Mouse (Mus musculus) ovary, adult 18-20 months (tissue): ENCODE results near the gene Rpusd2.
A peak's percentile ranks its signal among the peaks of the same experiment; 100 is the strongest.
"Not testable (repeated sequence)": the region's sequence is repeated elsewhere in the genome, so short reads cannot be mapped to it uniquely, and the experiment has no call there.

Source experiments
- DNase-seq: peaks from one replicate; pipeline ENCODE4 v3.0.0; 2022; ENCODE audit warnings: low spot score, mixed read lengths

Gene Rpusd2

DNA sequence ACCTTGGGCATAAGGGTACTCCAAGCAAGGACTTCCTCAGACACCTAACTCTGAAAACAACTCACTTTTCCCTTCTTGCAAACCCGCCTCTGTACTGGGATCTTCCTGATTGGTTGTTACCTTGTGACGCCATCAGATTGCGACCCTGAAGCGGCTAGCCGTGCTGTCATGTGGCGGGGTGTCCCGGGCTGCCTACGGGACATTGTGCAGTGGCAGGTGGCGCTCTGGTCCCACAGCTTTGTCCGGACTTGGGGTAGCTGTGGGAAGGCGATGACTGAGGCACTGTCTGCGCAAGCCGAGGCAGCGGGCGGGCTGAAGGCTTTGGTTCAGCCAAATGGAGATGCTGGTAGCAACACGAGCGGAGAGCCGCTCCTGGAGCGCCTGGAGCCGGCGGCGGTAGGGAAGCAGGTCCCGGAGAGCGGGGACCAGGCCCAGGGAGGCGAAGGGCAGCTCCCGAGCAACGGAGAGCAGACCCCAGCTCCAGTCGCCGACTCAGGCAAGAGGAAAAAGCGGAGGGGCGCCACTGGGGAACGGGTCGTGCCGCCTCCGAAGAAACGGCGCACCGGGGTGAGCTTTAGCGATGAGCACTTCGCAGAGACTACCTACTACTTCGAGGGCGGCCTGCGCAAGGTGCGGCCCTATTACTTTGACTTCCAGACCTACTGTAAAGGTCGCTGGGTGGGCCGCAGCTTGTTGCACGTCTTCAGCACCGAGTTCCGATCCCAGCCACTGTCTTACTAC lies at the start of gene Rpusd2:
TSS of gene Rpusd2 (plus strand) at position 135 of the 741 bp plus-strand sequence.
- peak; percentile 84 for DNase-seq

DNA sequence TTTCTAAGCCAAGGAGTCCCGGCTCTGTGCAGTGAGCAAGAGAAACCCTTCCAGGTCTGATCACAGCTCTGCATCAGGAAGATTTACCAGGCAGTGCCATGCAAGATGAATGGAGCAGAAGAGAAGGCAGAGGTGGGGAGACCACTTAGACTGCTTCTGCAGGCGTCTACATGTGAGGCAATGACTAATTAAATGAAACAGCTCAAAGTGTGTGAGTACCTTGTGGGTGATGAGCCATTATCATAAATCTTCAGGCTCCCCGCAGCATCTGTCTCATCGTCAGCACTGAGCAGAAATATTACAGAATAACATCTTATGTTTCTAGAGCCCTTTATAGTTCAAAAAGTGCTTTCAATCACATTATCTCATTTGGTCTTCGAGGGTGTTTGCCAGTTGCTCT lies 39.1 kb upstream of the Rpusd2 start:
- DNase-seq = no peak

- DNase-seq = no peak
Measured at GRCm38 (mm10) chr2:118995919-118996797, 38.4 kb upstream of the Rpusd2 start.

DNA sequence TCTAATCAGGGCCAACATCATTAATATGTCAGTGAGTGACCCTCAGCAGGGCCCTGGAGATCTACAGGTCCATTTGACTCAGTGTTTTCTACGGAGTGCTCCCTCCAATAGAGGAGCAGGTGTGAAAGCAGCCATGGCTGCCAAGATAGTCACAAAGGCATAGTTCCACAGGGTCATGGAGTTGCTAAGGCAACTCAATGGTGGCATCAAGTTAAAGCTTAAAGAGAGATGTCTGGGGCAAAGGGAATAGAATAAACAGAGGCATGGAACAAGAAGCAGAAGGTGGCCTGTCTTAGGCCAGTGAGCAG lies 37.8 kb upstream of the Rpusd2 start:
- no peak for DNase-seq

DNA sequence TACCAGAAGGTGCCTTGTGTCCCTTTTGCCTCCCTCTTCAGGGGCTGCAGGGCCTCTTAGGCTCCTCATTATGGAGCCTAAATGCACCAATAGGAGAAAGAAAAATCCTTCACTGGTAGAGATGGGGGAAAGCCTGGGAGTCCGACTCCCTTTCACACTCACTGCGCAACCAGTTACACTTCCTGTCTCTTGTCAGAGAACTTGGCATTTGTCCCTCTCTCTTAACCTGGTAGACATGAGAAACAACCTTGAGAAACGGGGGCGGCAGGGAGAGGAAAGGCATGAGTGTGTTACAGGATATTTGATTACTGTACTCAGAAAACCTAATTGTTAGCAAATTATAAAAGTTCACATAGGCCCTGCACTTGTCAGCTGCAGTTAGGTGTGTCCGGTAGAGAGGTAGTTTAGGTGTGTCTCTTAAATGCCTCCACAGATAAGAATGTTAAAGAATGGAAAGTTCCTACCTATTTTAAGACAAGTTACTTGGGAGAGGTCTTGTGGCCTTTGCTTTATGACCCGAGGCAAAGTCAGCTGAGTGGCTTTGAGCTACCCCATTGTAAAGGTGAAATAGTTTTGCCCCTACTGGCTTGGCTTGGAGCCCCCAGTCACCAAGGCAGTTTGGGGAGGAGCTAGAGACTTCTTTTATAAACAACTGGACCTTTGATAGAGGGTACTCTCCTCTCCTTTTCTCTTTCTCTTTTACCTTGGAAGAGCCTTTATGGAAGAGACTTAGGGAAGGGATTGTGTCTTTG lies 36.3 kb upstream of the Rpusd2 start:
- no peak for DNase-seq

DNA sequence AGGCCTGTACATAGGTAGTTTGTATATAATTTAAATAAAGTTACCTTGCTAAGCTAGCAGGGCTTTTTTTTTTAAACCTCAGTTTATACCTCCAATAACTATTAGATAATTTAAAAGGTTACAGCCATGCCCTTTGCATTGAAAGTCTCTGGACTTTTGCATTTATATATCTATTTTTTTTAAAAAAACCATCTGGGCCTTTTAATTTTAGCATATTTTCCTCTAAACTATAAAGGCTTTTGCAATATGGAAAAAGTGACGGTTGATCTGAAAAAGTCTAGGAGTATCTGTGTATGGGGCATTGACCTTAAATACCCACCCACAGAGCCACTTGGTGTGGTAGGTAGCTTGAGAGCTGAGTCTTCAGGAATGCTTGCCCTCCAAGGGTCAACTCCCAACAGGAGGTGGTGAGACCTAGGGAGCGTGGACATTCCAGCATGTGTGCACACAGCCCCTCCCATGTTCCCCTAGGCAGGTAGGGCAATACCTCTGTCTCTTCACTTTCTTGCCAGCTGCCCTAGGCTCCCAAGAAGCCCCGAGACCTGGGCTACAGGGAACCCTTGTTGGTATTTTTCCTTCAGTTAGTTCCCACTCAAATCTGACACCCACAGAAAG lies 35.5 kb upstream of the Rpusd2 start:
- DNase-seq = no peak

DNA sequence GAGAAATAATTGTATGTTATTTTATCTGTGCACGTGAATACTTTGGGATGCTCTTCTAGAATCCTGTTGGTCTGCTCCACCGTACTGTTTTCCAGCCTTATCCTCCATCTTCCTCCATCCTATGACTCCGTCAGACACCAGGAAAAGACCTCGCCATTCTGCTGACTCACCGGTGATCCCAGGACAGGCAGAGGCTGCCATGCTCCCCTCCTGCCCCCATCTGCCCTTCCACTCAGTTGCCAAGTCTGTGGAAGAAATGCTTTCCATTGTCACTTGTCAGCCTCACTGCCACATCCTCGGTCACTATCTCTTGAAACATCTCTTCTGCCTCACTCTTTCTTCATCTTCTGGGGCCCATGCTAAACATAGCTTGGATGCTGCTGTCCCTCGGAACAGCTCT lies 27.7 kb upstream of the Rpusd2 start:
- DNase-seq = no peak

- DNase-seq = no peak
Measured at GRCm38 (mm10) chr2:119009376-119009775, 25.2 kb upstream of the Rpusd2 start.

GRCm38 (mm10) chr2:119014989-119015388 lies 19.6 kb upstream of the Rpusd2 start:
- DNase-seq = no peak

DNA sequence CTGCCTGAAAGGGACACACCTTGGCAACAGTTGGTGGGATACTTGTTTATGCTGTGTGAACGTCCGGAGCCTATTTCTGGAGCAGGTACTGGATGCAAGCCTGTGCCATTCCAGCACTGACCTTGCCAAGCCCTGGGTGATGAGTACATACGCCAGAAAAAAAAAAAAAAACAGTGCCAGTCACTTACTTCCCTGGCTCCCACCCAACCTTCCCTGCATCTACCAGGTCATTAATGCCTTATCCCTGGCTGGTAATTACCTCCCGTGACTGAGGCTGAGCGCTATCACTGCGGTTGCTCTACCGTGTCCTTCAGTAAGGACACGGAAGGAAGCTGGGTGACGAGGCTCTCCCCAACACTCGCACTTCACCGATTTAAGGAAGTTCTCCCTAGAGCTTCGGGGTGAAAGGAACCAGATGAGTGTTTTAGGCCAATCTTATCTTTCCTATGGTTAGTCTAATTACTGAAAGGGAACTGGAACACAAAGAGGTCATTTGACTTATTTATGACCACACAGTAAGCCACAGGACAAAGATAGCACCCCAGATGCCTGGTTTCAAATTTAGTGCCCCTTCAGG lies 18.9 kb upstream of the Rpusd2 start:
- no peak for DNase-seq

DNA sequence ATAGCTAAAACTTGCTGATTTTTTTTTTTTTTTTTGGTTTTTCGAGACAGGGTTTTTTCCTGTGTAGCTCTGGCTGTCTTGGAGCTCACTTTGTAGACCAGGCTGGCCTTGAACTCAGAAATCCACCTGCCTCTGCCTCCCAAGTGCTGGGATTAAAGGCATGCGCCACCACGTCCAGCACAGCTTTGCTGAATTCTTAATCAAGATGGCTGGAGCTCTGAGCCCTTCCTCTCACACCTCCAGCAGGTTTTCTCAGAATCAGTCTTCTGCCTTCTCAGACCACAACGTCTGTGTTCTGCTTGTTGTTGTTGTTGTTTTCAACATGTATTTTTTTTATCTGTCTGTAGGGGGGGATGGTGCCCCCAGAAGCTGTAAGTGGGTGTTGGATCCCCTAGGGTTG lies 18.3 kb upstream of the Rpusd2 start:
- DNase-seq = not testable (repeated sequence)

DNA sequence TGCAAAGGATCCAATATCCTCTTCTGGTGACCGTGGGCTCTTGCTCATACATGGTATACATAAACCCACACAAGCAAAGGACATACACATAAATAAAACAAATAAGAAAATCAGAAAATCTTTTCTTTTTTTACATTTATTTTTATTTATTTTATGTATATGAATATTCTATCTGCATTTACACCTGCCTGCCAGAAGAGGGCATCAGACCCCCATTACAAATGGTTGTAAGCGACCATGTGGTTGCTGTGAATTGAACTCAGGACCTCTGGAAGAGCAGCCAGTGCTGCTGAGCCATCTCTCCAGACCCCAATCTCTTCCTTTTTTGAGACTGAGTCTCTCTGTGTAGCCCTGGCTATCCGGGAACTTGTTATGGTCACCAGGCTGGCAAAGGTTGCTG lies 16.9 kb upstream of the Rpusd2 start:
- no peak for DNase-seq

DNA sequence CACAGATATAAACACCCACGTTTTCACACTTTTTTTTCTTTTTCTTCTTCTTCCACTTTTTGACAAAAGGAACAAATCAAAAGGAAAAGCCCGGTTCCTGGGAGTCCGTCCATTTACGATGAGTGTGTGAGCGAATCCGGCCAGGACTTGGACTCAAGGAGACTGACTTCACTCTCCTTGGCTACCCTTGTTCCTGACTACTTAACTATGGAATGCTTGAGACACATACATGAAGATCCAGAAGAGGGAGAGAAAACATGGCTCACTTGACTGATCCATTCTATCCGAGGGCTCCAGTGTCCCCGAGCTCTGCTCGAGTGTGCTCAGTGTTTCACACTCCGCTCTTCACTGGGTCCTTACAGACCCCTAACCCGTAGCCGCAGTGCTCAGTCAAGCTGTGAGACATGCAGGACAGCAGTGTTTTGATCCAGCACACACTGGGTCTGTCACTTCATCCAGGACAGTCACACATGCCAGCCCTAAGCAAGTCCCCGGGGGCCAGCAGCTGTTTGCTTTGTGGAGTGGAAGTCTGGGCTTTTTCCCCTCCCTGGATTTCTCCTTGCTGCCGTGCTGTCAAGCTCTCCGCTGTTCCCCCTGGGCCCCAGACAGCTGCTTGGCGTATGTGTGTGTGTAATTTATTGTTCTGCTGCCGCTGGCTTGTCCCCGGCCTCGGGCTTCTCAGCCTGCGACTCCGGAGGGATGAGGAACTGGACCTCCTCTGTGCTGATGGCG lies 16.0 kb upstream of the Rpusd2 start:
- DNase-seq = no peak

- no peak for DNase-seq
Measured at GRCm38 (mm10) chr2:119019131-119019530, 15.5 kb upstream of the Rpusd2 start.

- no peak for DNase-seq
Measured at GRCm38 (mm10) chr2:119019538-119019937, 15.1 kb upstream of the Rpusd2 start.

DNA sequence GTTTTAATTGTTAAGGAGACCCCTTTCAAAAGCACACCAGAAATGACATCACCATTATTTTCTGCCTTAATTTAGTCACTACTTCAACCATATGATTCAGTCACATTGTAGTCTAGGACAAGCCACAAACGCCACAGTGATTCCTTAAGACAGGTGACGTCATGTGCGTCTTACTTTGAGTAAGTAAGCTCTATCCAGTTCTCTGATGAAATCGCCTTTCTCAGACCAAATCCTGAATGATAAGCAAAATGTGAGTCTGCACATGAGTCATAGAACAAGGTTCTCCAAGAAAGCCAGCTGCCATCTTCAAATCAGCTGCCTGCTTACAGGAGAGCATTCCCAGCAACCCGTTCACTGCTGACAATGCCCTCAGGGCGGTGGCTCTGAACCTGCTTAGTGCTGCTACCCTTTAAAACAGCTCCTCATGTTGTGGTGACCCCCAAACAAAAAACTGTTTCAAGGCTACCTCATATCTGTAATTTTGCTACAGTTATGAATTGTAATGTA lies 11.4 kb upstream of the Rpusd2 start:
- no peak for DNase-seq

- no peak for DNase-seq
Measured at GRCm38 (mm10) chr2:119024536-119025238, 9.9 kb upstream of the Rpusd2 start.

GRCm38 (mm10) chr2:119025239-119025616 lies 9.4 kb upstream of the Rpusd2 start:
- no peak for DNase-seq

GRCm38 (mm10) chr2:119026951-119027350 lies 7.6 kb upstream of the Rpusd2 start:
- no peak for DNase-seq

DNA sequence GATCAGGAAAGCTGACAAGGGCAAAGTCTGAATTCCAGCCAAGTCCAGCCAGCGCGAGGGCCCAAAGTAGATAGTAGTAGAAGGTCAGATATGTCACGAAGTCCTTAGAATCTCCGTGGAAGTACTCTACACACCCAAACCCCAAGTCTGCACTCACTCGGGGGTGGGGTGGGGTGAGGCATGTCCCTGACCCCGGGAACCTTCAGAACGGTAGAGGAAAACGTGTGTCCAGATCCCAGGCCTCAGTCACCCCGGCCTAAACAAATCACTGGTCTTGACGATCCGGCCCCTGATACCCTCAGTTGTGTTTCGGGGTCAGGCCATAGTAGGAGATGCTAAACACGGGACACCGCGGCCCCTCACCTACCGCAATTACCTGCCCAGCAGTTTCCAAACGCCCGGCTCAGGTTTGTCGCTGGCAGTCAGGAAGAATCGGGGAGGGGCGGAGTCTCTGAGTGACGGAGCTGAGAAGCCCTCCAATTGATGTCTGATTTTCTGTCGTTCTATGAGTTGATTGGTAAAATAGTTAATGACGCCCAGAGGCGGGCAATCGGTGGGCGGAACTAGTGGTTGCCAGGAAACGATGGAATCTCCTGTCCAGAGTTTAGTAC lies 5.5 kb upstream of the Rpusd2 start, which contains the start of gene Ccdc32:
TSS of gene Ccdc32 (minus strand) at position 453 of the 611 bp plus-strand sequence.
- peak; percentile 87 for DNase-seq
